Mouse (Mus musculus) heart, adult 8-10 months (tissue): ENCODE data around the gene Hoxa1. TPM values are rescaled to one million over a fixed set of nuclear protein-coding genes. Genes with fewer than 3 reads are reported as not detected.

Experiments used
- DNase-seq: peaks from one replicate; pipeline ENCODE4 v3.0.0; 2022; ENCODE audit warnings: low spot score
- total RNA-seq, 4 experiments: library from RNA; stranded (reverse); gene quantifications; 2 replicates each; pipeline ENCODE4 v1.2.4; 2022

Gene Hoxa1
- total RNA-seq, 4 experiments from 2014 or later = 0.16 to 0.19 TPM; not detected in 2

GRCm38 (mm10) chr6:52159164-52159761, 1.1 kb upstream of the Hoxa1 start:
- DNase-seq = no peak

GRCm38 (mm10) chr6:52157466-52158275, 446 bp downstream of the Hoxa1 start:
- DNase-seq = no peak

GRCm38 (mm10) chr6:52156551-52157200, 1.4 kb downstream of the Hoxa1 start:
- no peak for DNase-seq

GRCm38 (mm10) chr6:52155471-52155870, 2.6 kb downstream of the Hoxa1 start:
- no peak for DNase-seq

- DNase-seq = no peak
Measured at GRCm38 (mm10) chr6:52154044-52154443, 4.1 kb downstream of the Hoxa1 start.

GRCm38 (mm10) chr6:52153270-52153669, 4.8 kb downstream of the Hoxa1 start:
- no peak for DNase-seq

- no peak for DNase-seq
Measured at GRCm38 (mm10) chr6:52152226-52153193, 5.6 kb downstream of the Hoxa1 start.

- DNase-seq = no peak
Measured at GRCm38 (mm10) chr6:52151571-52151970, 6.5 kb downstream of the Hoxa1 start.

GRCm38 (mm10) chr6:52150401-52150966, 7.6 kb downstream of the Hoxa1 start:
- DNase-seq = no peak

GRCm38 (mm10) chr6:52139115-52139514, 19.0 kb downstream of the Hoxa1 start:
- no peak for DNase-seq

- no peak for DNase-seq
Measured at GRCm38 (mm10) chr6:52138576-52138975, 19.5 kb downstream of the Hoxa1 start.

- no peak for DNase-seq
Measured at GRCm38 (mm10) chr6:52137841-52138535, 20.1 kb downstream of the Hoxa1 start.

- no peak for DNase-seq
Measured at GRCm38 (mm10) chr6:52123673-52124072, 34.4 kb downstream of the Hoxa1 start.

- DNase-seq = no peak
Measured at GRCm38 (mm10) chr6:52121173-52121572, 36.9 kb downstream of the Hoxa1 start.

GRCm38 (mm10) chr6:52118903-52119635, 39.0 kb downstream of the Hoxa1 start:
- DNase-seq = no peak

GRCm38 (mm10) chr6:52115899-52116298, 42.2 kb downstream of the Hoxa1 start:
- DNase-seq = no peak

GRCm38 (mm10) chr6:52111846-52112245, 46.3 kb downstream of the Hoxa1 start:
- no peak for DNase-seq

GRCm38 (mm10) chr6:52107400-52107799, 50.7 kb downstream of the Hoxa1 start:
- DNase-seq = no peak

GRCm38 (mm10) chr6:52106716-52107115, 51.4 kb downstream of the Hoxa1 start:
- no peak for DNase-seq

- no peak for DNase-seq
Measured at GRCm38 (mm10) chr6:52106178-52106577, 51.9 kb downstream of the Hoxa1 start.
